Mouse (Mus musculus): ENCODE results near the gene Zpr1. TPM values are rescaled to one million over a fixed set of nuclear protein-coding genes. Genes with fewer than 3 reads are reported as not detected.

Gene Zpr1
- total RNA-seq (2018; cell fraction: chromatin; rRNA removed), result 10 to 100 TPM; 15.9 to 73.8 (median 42.6) TPM
- 10 to 100 TPM; 13.1 to 23.4 (median 19.0) TPM for total RNA-seq (2018; cell fraction: cytosol; rRNA removed)
- 10 to 100 TPM; 13.7 to 39.6 (median 24.9) TPM for total RNA-seq (2018; cell fraction: nucleus; rRNA removed)
- polyA plus RNA-seq (2018), result 23.0 to 37.5 TPM (median 26.9 TPM) in 3 replicates

- Histone ChIP-seq H3K79me2 (ENCODE audit: inconsistent target) (peaks cover 17% of the 10 kb centered on the region), H3K27ac (peak within 1 kb of the TSS; percentile 34)
- 4% methylated on average over 45 of the region's 45 CpGs for WGBS (ENCODE audit: missing documents)
These were observed at the start of gene Zpr1 for GRCm38 (mm10) chr9:46272677-46273454. TSS of gene Zpr1 (plus strand) at chr9:46273064.

GRCm38 (mm10) chr9:46223090-46223489, 49.8 kb upstream of the Zpr1 start:
- Histone ChIP-seq H3K79me2 (ENCODE audit: inconsistent target) (no peaks in the 10 kb centered on the region), H3K36me3 (ENCODE audit: inconsistent target) (peaks cover 36% of the 10 kb centered on the region), H3K27ac (no peak overlapping the region), H3K4me3 (ENCODE audit: inconsistent target) (no peak overlapping the region)
- 94% methylated on average over 6 of the region's 6 CpGs for WGBS (ENCODE audit: missing documents)

More at GRCm38 (mm10) chr9:46272677-46273454, at the start of gene Zpr1:
- H3K4me3 ChIP-seq (ENCODE audit: inconsistent target), result peak within 1 kb of the TSS; percentile 92
- H3K36me3 ChIP-seq (ENCODE audit: inconsistent target), result peaks cover 30% of the 10 kb centered on the region

- no peaks in the 10 kb centered on the region for H3K79me2 ChIP-seq (ENCODE audit: inconsistent target)
- H3K4me3 ChIP-seq (ENCODE audit: inconsistent target), result no peak overlapping the region
- peaks cover 36% of the 10 kb centered on the region for H3K36me3 ChIP-seq (ENCODE audit: inconsistent target)
- H3K27ac ChIP-seq, result no peak overlapping the region
- WGBS (ENCODE audit: missing documents), result 93% methylated on average over 3 of the region's 3 CpGs
These were observed 48.8 kb upstream of the Zpr1 start for GRCm38 (mm10) chr9:46224101-46224500.

- WGBS (ENCODE audit: missing documents), result 70% methylated on average over 5 of the region's 5 CpGs
- Histone ChIP-seq H3K27ac (no peak overlapping the region), H3K36me3 (ENCODE audit: inconsistent target) (peaks cover 35% of the 10 kb centered on the region), H3K4me3 (ENCODE audit: inconsistent target) (no peak overlapping the region), H3K79me2 (ENCODE audit: inconsistent target) (no peaks in the 10 kb centered on the region)
These were observed 47.8 kb upstream of the Zpr1 start for GRCm38 (mm10) chr9:46224945-46225660.

- Histone ChIP-seq H3K27ac (no peak overlapping the region), H3K36me3 (ENCODE audit: inconsistent target) (peaks cover 15% of the 10 kb centered on the region; the same call in 1 of the 2 replicates), H3K79me2 (ENCODE audit: inconsistent target) (no peaks in the 10 kb centered on the region), H3K4me3 (ENCODE audit: inconsistent target) (no peak overlapping the region)
- 92% methylated on average over 3 of the region's 3 CpGs for WGBS (ENCODE audit: missing documents)
These were observed 45.7 kb upstream of the Zpr1 start for GRCm38 (mm10) chr9:46227064-46227614.

GRCm38 (mm10) chr9:46228491-46228890, 44.4 kb upstream of the Zpr1 start, which contains the start of gene Apoa1:
TSS of gene Apoa1 (plus strand) at chr9:46228580.
- WGBS (ENCODE audit: missing documents), result 84% methylated on average over 9 of the region's 9 CpGs
- no peaks in the 10 kb centered on the region for H3K79me2 ChIP-seq (ENCODE audit: inconsistent target)
- no peak within 1 kb of the TSS for H3K27ac ChIP-seq
- H3K36me3 ChIP-seq (ENCODE audit: inconsistent target), result peaks cover 4% of the 10 kb centered on the region; the same call in 1 of the 2 replicates
- no peak within 1 kb of the TSS for H3K4me3 ChIP-seq (ENCODE audit: inconsistent target)

GRCm38 (mm10) chr9:46229573-46230449, 43.1 kb upstream of the Zpr1 start:
- Histone ChIP-seq H3K36me3 (ENCODE audit: inconsistent target) (no peaks in the 10 kb centered on the region), H3K79me2 (ENCODE audit: inconsistent target) (no peaks in the 10 kb centered on the region), H3K27ac (no peak overlapping the region), H3K4me3 (ENCODE audit: inconsistent target) (no peak overlapping the region)
- WGBS (ENCODE audit: missing documents), result 22% methylated on average over 36 of the region's 37 CpGs

- no peak overlapping the region for H3K4me3 ChIP-seq (ENCODE audit: inconsistent target)
- H3K27ac ChIP-seq, result no peak overlapping the region
- 46% methylated on average over 13 of the region's 13 CpGs for WGBS (ENCODE audit: missing documents)
These were observed 42.4 kb upstream of the Zpr1 start for GRCm38 (mm10) chr9:46230450-46230975.

GRCm38 (mm10) chr9:46235196-46235595, 37.7 kb upstream of the Zpr1 start:
- 94% methylated on average over 6 of the region's 6 CpGs for WGBS (ENCODE audit: missing documents)

More at GRCm38 (mm10) chr9:46230450-46230975, 42.4 kb upstream of the Zpr1 start:
- Histone ChIP-seq H3K36me3 (ENCODE audit: inconsistent target) (no peaks in the 10 kb centered on the region), H3K79me2 (ENCODE audit: inconsistent target) (no peaks in the 10 kb centered on the region)

GRCm38 (mm10) chr9:46235596-46235648, 37.4 kb upstream of the Zpr1 start, which contains the start of gene Apoc3:
TSS of gene Apoc3 (minus strand) at chr9:46235636.
- no peaks in the 10 kb centered on the region for H3K79me2 ChIP-seq (ENCODE audit: inconsistent target)
- no peak within 1 kb of the TSS for H3K4me3 ChIP-seq (ENCODE audit: inconsistent target)
- H3K36me3 ChIP-seq (ENCODE audit: inconsistent target), result no peaks in the 10 kb centered on the region
- no peak within 1 kb of the TSS for H3K27ac ChIP-seq

More at GRCm38 (mm10) chr9:46235196-46235595, 37.7 kb upstream of the Zpr1 start:
- Histone ChIP-seq H3K4me3 (ENCODE audit: inconsistent target) (no peak overlapping the region), H3K79me2 (ENCODE audit: inconsistent target) (no peaks in the 10 kb centered on the region), H3K36me3 (ENCODE audit: inconsistent target) (no peaks in the 10 kb centered on the region), H3K27ac (no peak overlapping the region)

- WGBS (ENCODE audit: missing documents), result 96% methylated on average over 4 of the region's 4 CpGs
- Histone ChIP-seq H3K4me3 (ENCODE audit: inconsistent target) (no peak overlapping the region), H3K79me2 (ENCODE audit: inconsistent target) (no peaks in the 10 kb centered on the region), H3K27ac (no peak overlapping the region), H3K36me3 (ENCODE audit: inconsistent target) (no peaks in the 10 kb centered on the region)
These were observed 37.2 kb upstream of the Zpr1 start for GRCm38 (mm10) chr9:46235649-46236048.

- no peak overlapping the region for H3K4me3 ChIP-seq (ENCODE audit: inconsistent target)
- H3K79me2 ChIP-seq (ENCODE audit: inconsistent target), result no peaks in the 10 kb centered on the region
- no peak overlapping the region for H3K27ac ChIP-seq
- 88% methylated on average over 7 of the region's 7 CpGs for WGBS (ENCODE audit: missing documents)
- no peaks in the 10 kb centered on the region for H3K36me3 ChIP-seq (ENCODE audit: inconsistent target)
These were observed 34.0 kb upstream of the Zpr1 start for GRCm38 (mm10) chr9:46238850-46239249.

- Histone ChIP-seq H3K36me3 (ENCODE audit: inconsistent target) (no peaks in the 10 kb centered on the region), H3K4me3 (ENCODE audit: inconsistent target) (no peak within 1 kb of the TSS), H3K79me2 (ENCODE audit: inconsistent target) (no peaks in the 10 kb centered on the region), H3K27ac (no peak within 1 kb of the TSS)
- WGBS (ENCODE audit: missing documents), result 63% methylated on average over 6 of the region's 7 CpGs
These were observed 32.2 kb upstream of the Zpr1 start, which contains the start of gene Apoa4 for GRCm38 (mm10) chr9:46240526-46241153. TSS of gene Apoa4 (plus strand) at chr9:46240696.

- no peak overlapping the region for H3K4me3 ChIP-seq (ENCODE audit: inconsistent target)
- H3K27ac ChIP-seq, result no peak overlapping the region
- WGBS (ENCODE audit: missing documents), result 76% methylated on average over 2 of the region's 2 CpGs
- no peaks in the 10 kb centered on the region for H3K36me3 ChIP-seq (ENCODE audit: inconsistent target)
- no peaks in the 10 kb centered on the region for H3K79me2 ChIP-seq (ENCODE audit: inconsistent target)
These were observed 31.0 kb upstream of the Zpr1 start for GRCm38 (mm10) chr9:46241818-46242217.
